Mouse (Mus musculus): Measurements from ENCODE around the gene Ntsr2. TPM values are rescaled to one million over a fixed set of nuclear protein-coding genes. Genes with fewer than 3 reads are reported as not detected.
"Not testable (repeated sequence)": the region's sequence is repeated elsewhere in the genome, so short reads cannot be mapped to it uniquely, and the experiment has no call there.

The Ntsr2 gene
- polyA plus RNA-seq, 1 experiment from 2014 or later, result 0.26 TPM

DNA sequence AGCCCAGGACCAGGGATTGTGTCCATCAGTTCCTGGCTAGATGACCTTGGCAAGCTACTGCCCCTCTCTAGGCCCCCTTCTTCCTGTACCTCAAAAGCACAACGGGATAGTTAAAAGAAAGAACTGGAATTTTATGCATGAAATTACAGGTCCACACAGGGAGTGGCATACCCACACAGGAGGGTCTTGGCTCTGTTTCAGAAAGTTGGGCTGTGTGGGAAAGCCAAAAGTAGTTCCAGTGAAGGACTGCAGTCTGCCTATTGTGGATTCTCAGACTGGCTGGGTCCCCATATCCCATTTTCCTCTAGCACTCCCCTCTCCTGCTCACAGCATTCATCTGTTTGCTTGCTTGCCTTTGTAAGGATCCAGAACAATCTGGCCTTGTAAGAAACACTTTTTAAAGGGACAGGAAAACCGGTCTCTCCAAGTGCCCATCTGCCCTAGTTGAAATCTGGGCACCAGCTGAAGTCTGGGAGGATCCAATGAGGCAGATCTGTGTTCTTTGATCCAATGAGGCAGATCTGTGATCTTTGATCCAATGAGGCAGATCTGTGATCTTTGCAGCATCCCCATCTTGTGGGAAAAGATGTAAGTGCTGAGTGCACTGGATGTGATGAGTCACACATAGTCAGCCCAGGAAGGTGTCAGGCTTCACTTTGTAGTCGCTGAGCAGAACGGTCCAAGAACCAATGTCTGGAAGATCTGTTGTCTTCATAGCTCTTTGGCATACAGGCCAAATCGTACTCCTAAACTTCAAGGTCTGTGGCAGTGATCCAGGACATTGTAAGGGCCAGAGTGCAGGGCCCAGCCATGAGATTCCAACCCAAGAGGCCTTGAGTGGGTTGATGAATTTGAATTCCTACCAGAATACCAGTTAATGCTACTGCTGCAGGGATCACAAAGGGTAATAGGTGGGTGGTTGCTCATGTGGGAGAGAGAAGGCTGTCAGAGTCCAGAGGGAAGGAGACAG lies 4.0 kb downstream of the Ntsr2 start:
- H3K9me3 ChIP-seq (replicated peaks), result no peaks in the 10 kb centered on the region
- no peak overlapping the region for H3K4me2 ChIP-seq
- H3K9ac ChIP-seq, result no peak overlapping the region
- H3K27ac ChIP-seq, result no peak overlapping the region
- WGBS, result 52% methylated on average over 5 of the region's 5 CpGs
- no peak for ATAC-seq (replicated peaks; ENCODE audit: low FRiP score)
- H3K4me1 ChIP-seq, result peaks cover 8% of the 10 kb centered on the region
- H3K27me3 ChIP-seq, result peaks cover 40% of the 10 kb centered on the region
- no peak overlapping the region for H3K4me3 ChIP-seq (replicated peaks)
- no peaks in the 10 kb centered on the region for H3K36me3 ChIP-seq

DNA sequence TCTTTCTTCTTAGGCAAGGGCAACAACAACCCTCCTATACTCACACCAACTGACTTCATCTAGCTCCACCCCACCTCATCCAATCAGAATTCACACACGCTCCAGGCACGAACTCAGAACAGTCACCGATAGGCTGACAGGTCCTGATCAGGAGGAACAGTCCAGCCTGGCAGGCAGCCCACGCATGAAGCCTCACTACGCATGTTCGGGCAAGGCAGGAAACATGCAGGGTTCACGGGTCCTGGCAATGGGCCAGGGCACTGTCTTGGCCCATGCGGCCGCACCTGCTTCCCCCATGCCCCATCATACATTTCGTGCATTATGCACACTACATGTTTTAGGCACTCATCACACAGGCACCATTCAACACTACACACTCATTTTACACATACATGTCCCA lies 8.3 kb downstream of the Ntsr2 start:
- H3K36me3 ChIP-seq, result no peaks in the 10 kb centered on the region
- H3K4me2 ChIP-seq, result no peak overlapping the region
- H3K9ac ChIP-seq, result no peak overlapping the region
- no peaks in the 10 kb centered on the region for H3K4me1 ChIP-seq
- no peaks in the 10 kb centered on the region for H3K27me3 ChIP-seq
- H3K4me3 ChIP-seq (replicated peaks), result no peak overlapping the region
- 85% methylated on average over 10 of the region's 10 CpGs for WGBS
- no peaks in the 10 kb centered on the region for H3K9me3 ChIP-seq (replicated peaks)
- H3K27ac ChIP-seq, result no peak overlapping the region
- ATAC-seq (replicated peaks; ENCODE audit: low FRiP score), result no peak

DNA sequence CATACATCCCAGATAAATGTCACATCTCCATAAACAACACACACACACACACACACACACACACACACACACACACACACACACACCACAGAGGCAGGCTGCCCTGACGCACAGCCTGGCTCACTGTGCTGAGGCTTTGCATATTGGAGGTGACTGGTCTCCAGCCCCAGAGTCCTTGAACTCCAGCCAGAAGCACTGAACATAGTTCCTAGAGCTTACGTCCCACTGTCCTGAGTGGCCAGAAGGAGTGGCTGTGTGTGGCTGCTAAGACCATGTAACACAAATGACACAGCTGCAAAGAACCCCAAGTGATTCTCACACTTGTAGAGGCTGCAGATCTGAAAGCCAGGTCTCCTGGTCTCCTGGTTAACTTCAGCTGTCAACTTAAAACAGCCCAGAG lies 8.8 kb downstream of the Ntsr2 start:
- H3K36me3 ChIP-seq, result no peaks in the 10 kb centered on the region
- H3K9me3 ChIP-seq (replicated peaks), result no peaks in the 10 kb centered on the region
- no peaks in the 10 kb centered on the region for H3K27me3 ChIP-seq
- no peak overlapping the region for H3K4me3 ChIP-seq (replicated peaks)
- no peaks in the 10 kb centered on the region for H3K4me1 ChIP-seq
- H3K27ac ChIP-seq, result no peak overlapping the region
- ATAC-seq (replicated peaks; ENCODE audit: low FRiP score), result no peak
- H3K9ac ChIP-seq, result no peak overlapping the region
- WGBS, result 89% methylated on average over 2 of the region's 2 CpGs
- H3K4me2 ChIP-seq, result no peak overlapping the region

DNA sequence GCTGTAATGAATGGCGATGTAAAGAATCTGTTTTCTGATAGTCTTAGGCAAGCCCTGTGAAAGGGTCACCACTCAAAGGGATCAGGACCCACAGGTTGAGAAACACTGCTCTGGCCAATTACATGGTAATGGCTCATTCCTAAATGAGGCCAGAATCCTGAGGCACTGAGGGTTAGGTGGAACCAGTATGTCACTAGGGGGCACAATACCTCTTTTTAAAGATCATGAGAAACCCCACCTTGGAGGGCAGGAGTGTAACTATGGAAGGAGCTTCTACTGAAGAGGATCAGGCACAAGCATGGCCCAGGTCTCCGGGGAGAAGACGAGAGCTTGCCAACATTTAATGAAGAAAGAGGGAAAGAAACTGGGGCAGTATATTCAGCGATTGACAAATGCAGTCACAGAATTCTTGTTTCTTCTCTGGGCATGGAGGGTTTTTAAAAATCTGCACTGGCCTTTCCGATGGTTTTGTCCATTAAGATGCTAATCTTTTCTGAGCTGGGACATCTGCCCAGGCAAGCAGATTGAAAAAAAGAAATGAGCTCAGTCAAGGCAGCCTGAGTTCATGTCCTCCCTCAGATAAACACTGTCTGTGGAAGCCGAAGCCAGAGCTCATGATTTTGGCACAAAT lies 9.9 kb downstream of the Ntsr2 start:
- no peak overlapping the region for H3K9ac ChIP-seq
- ATAC-seq (replicated peaks; ENCODE audit: low FRiP score), result no peak
- no peaks in the 10 kb centered on the region for H3K27me3 ChIP-seq
- H3K9me3 ChIP-seq (replicated peaks), result no peaks in the 10 kb centered on the region
- no peak overlapping the region for H3K27ac ChIP-seq
- WGBS, result 60% methylated on average over 6 of the region's 6 CpGs
- no peak overlapping the region for H3K4me3 ChIP-seq (replicated peaks)
- H3K36me3 ChIP-seq, result no peaks in the 10 kb centered on the region
- no peak overlapping the region for H3K4me2 ChIP-seq
- no peaks in the 10 kb centered on the region for H3K4me1 ChIP-seq

DNA sequence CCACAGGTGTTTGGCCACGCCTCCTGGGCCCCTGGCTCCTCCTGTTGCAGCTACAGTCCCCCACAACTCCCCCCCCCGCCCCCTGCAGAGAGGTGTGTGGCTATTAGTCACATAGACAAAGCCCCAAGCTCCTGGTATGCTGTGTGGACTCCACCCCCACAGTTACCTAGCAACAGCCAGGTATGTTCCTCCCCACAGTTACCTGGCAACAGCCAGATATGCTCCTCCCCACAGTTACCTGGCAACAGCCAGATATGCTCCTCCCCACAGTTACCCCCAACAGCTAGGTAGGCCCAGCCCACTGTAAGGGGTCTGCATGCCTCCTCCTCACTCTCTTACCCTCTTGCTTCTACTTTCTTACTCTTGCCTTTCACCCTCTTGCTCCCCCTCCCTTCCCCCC lies 11.8 kb downstream of the Ntsr2 start:
- ATAC-seq (replicated peaks; ENCODE audit: low FRiP score), result peak; percentile 50; the same call in 1 of the 2 replicates
- Histone ChIP-seq H3K4me2 (no peak overlapping the region), H3K9ac (no peak overlapping the region), H3K9me3 (replicated peaks) (no peaks in the 10 kb centered on the region), H3K4me3 (replicated peaks) (no peak overlapping the region), H3K4me1 (no peaks in the 10 kb centered on the region), H3K27me3 (no peaks in the 10 kb centered on the region), H3K27ac (no peak overlapping the region), H3K36me3 (no peaks in the 10 kb centered on the region)
- 0% methylated on average over 1 of the region's 2 CpGs for WGBS

DNA sequence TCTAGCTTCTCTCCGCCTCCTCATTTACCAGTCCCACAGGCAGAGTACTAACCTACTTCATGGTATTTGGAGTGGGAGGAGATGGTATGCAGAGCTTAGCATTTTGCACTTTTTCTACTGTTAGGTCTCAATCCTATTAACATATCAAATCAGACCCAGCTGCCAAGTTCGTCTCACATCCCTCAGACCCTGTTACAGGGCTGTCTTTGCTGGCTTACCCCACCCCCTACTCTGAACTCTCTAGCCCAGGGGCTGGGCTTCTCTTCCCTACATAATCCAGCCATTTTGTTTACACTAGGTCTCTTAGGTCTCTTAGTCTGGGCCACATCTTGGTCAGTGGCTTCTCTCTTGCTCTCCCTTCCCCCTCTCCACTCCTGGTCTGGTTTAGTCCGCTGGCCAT lies 16.0 kb downstream of the Ntsr2 start:
- no peak overlapping the region for H3K27ac ChIP-seq
- no peak for ATAC-seq (replicated peaks; ENCODE audit: low FRiP score)
- H3K4me3 ChIP-seq (replicated peaks), result no peak overlapping the region
- H3K9ac ChIP-seq, result no peak overlapping the region
- no peaks in the 10 kb centered on the region for H3K9me3 ChIP-seq (replicated peaks)
- H3K4me2 ChIP-seq, result no peak overlapping the region
- H3K36me3 ChIP-seq, result no peaks in the 10 kb centered on the region; the same call in 1 of the 2 replicates
- no peaks in the 10 kb centered on the region for H3K27me3 ChIP-seq
- WGBS, result 74% methylated on average over 3 of the region's 3 CpGs
- no peaks in the 10 kb centered on the region for H3K4me1 ChIP-seq

DNA sequence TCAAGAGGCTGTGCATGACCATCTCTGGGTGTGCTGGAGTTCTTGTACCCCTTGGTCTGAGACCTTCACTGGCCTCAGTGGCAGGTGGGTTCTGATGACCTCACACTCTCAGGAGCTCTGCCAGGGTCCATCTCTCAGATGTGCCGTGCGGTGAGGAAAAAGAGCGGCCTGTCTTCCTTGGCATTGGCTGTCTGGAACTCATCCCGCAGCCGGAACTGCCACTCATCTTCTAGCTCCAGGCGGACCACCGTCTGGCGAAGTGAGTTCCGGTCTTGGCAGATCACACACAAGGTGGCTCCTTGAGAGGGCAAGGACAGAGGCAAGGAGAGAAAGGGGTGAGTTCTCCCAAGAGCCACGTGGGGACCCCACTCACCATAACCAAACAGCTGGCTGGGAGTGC lies 19.1 kb downstream of the Ntsr2 start:
- H3K36me3 ChIP-seq, result no peaks in the 10 kb centered on the region; the same call in 1 of the 2 replicates
- WGBS, result 94% methylated on average over 10 of the region's 10 CpGs
- no peak overlapping the region for H3K27ac ChIP-seq
- H3K27me3 ChIP-seq, result no peaks in the 10 kb centered on the region
- no peak overlapping the region for H3K4me2 ChIP-seq
- H3K4me3 ChIP-seq (replicated peaks), result no peak overlapping the region
- no peaks in the 10 kb centered on the region for H3K4me1 ChIP-seq
- H3K9me3 ChIP-seq (replicated peaks), result no peaks in the 10 kb centered on the region
- H3K9ac ChIP-seq, result no peak overlapping the region
- ATAC-seq (replicated peaks; ENCODE audit: low FRiP score), result no peak

DNA sequence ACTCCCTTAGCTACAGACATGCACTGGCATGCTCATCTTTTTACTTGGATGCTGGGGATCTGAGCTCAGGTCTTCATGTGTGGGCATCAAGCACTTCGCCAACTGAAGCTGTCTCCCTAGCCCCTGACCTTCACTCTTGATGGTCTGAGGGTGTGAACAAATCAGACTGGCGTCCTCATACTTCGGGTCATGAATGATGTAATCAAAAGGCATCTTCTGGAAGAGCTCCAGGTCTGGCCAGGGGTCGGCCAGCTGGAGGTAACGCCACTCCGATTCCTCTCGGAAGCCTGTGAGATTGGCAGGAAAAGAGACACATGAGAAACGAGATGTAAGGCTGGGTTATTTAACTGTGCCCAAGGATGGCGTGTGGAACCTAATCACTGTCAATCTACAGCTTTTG lies 37.4 kb downstream of the Ntsr2 start:
- Histone ChIP-seq H3K9ac (no peak overlapping the region), H3K9me3 (replicated peaks) (no peaks in the 10 kb centered on the region), H3K36me3 (peaks cover 10% of the 10 kb centered on the region; the same call in 1 of the 2 replicates), H3K4me2 (no peak overlapping the region), H3K27ac (no peak overlapping the region), H3K4me3 (replicated peaks) (no peak overlapping the region), H3K27me3 (no peaks in the 10 kb centered on the region), H3K4me1 (no peaks in the 10 kb centered on the region)
- ATAC-seq (replicated peaks; ENCODE audit: low FRiP score), result no peak
- 90% methylated on average over 9 of the region's 9 CpGs for WGBS

DNA sequence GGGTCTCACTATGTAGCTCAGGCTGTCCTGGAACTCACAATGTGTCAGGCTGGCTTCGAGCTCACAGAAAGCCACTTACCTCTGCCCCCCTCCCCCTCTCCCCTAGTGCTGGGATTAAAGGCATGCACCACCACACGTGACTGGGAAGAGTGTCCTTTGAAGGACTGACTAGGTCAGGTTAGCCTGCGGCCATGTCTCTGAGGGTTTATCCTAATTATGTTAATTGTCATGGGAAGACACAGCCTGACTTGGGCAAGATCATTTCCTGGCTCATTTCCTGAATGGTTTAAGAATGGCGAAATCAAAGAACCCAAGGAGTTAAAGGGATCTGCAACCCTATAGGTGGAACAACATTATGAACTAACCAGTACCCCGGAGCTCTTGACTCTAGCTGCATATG lies 41.6 kb downstream of the Ntsr2 start:
- Histone ChIP-seq H3K27ac (no peak overlapping the region), H3K9me3 (replicated peaks) (no peaks in the 10 kb centered on the region), H3K9ac (no peak overlapping the region), H3K4me2 (no peak overlapping the region), H3K27me3 (no peaks in the 10 kb centered on the region), H3K36me3 (peaks cover 8% of the 10 kb centered on the region; the same call in 1 of the 2 replicates), H3K4me1 (no peaks in the 10 kb centered on the region), H3K4me3 (replicated peaks) (no peak overlapping the region)
- 64% methylated on average over 5 of the region's 5 CpGs for WGBS
- ATAC-seq (replicated peaks; ENCODE audit: low FRiP score), result no peak

DNA sequence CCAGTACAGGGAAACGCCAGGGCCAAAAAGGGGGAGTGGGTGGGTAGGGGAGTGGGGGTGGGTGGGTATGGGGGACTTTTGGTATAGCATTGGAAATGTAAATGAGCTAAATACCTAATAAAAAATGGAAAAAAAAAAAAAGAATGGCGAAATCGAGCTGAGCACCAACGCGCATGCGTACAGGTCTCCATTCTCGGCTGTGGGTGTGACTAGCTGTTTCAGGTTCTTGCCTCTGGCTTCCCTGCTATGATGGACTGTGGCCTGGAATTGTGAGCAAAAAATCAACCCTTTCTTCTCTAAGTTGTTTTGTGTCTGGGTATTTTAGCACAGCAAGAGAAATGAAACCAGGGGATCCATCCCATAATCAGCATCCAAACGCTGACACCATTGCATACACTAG lies 42.1 kb downstream of the Ntsr2 start:
- not testable (repeated sequence) for H3K36me3 ChIP-seq; ATAC-seq (replicated peaks; ENCODE audit: low FRiP score); H3K4me1 ChIP-seq; H3K9me3 ChIP-seq (replicated peaks); H3K27me3 ChIP-seq; H3K4me2 ChIP-seq; H3K9ac ChIP-seq; H3K4me3 ChIP-seq (replicated peaks); H3K27ac ChIP-seq
- WGBS, result 94% methylated on average over 7 of the region's 8 CpGs

DNA sequence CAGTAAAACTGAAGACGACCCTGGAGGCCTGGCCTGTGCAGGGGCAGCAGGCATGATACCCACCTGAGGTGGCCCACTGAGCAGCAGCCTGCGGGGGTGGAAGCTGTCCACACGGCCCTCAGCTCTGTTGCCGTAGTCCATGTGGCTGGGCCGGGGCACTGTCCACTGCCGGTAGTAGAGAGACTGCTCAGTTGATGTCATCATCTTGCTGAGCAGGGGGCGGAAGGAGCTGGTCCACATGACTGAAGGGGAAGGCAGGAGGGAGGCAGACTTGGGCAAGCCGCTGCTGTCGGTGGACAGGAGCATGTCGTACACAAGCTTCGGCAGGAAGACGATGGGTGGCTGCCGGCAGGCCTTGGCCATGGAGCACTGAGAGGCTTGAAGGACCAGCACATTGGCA lies 43.0 kb downstream of the Ntsr2 start:
- no peak overlapping the region for H3K9ac ChIP-seq
- no peaks in the 10 kb centered on the region for H3K4me1 ChIP-seq
- no peak overlapping the region for H3K27ac ChIP-seq
- H3K27me3 ChIP-seq, result no peaks in the 10 kb centered on the region
- WGBS, result 88% methylated on average over 13 of the region's 13 CpGs
- no peak for ATAC-seq (replicated peaks; ENCODE audit: low FRiP score)
- no peak overlapping the region for H3K4me3 ChIP-seq (replicated peaks)
- H3K9me3 ChIP-seq (replicated peaks), result no peaks in the 10 kb centered on the region
- no peak overlapping the region for H3K4me2 ChIP-seq
- peaks cover 3% of the 10 kb centered on the region; the same call in 1 of the 2 replicates for H3K36me3 ChIP-seq

DNA sequence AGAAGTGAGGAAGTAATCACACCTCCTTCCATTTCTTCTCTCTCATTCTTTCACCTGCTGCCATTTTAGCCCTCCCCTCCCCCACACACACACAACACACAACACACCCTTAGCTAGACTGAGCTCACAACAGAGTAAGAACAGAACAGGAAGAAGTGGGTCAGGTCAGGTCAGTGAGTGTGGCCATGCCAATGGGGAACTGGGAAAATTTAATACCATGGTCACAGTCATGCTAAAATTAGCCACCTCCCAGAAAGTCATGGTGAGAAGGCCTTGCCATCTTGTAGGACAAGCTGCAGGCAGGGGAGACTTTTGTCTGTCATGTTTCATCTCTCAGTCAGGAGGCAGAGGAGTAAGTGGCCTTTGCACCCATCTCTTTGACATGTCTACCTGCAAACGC lies 45.5 kb downstream of the Ntsr2 start:
- Histone ChIP-seq H3K4me3 (replicated peaks) (no peak overlapping the region), H3K4me2 (no peak overlapping the region), H3K27ac (no peak overlapping the region), H3K36me3 (peaks cover 10% of the 10 kb centered on the region; the same call in 1 of the 2 replicates), H3K9me3 (replicated peaks) (no peaks in the 10 kb centered on the region), H3K4me1 (no peaks in the 10 kb centered on the region), H3K27me3 (no peaks in the 10 kb centered on the region), H3K9ac (no peak overlapping the region)
- ATAC-seq (replicated peaks; ENCODE audit: low FRiP score), result no peak
- 80% methylated on average over 1 of the region's 1 CpGs for WGBS

Data from kidney, embryonic 15.5 days (tissue).